Mouse (Mus musculus): Measurements from ENCODE around the gene Ldhc. TPM values are rescaled to one million over a fixed set of nuclear protein-coding genes. Genes with fewer than 3 reads are reported as not detected.

Ldhc gene
- polyA plus RNA-seq, 1 experiment from 2014 or later: not detected

- Histone ChIP-seq H3K4me3 (peak within 1 kb of the TSS; percentile 79), H3K27ac (replicated peaks) (peak within 1 kb of the TSS; percentile 96), H3K27me3 (replicated peaks) (no peaks in the 10 kb centered on the region), H3K4me1 (peaks cover 36% of the 10 kb centered on the region), H3K9me3 (no peaks in the 10 kb centered on the region), H3K36me3 (peaks cover 13% of the 10 kb centered on the region), H3K4me2 (peak within 1 kb of the TSS; percentile 70), H3K9ac (peak within 1 kb of the TSS; percentile 92)
- peak; percentile 86 for ATAC-seq (ENCODE audit: extremely low read depth, insufficient number of reproducible peaks, low FRiP score, low TSS enrichment)
- under 1% methylated on average over 75 of the region's 75 CpGs for WGBS
Measured at GRCm38 (mm10) chr7:46919551-46920176, 58.7 kb downstream of the Ldhc start, which contains the start of gene Tsg101. TSS of gene Tsg101 (minus strand) at chr7:46919969.

GRCm38 (mm10) chr7:46922075-46922474 lies 61.1 kb downstream of the Ldhc start:
- Histone ChIP-seq H3K4me2 (no peak overlapping the region), H3K27ac (replicated peaks) (no peak overlapping the region), H3K27me3 (replicated peaks) (no peaks in the 10 kb centered on the region), H3K9ac (no peak overlapping the region), H3K9me3 (no peaks in the 10 kb centered on the region), H3K36me3 (peaks cover 10% of the 10 kb centered on the region), H3K4me1 (peaks cover 25% of the 10 kb centered on the region), H3K4me3 (no peak overlapping the region)
- WGBS: 84% methylated on average over 4 of the region's 4 CpGs
- no peak for ATAC-seq (ENCODE audit: extremely low read depth, insufficient number of reproducible peaks, low FRiP score, low TSS enrichment)

Other genes with a start within 250 kb of the Ldhc start
- 11.9 and 12.2 TPM in 2 replicates for gene Sergef, start 221.4 kb upstream of the Ldhc start, polyA plus RNA-seq (2015; fragmentation: Nextera tagmentation; extraction: Ambion mirVana)
- 0.13 TPM in 1 of 2 replicates, not detected in the other for gene Tph1, start 188.7 kb upstream of the Ldhc start, polyA plus RNA-seq (2015; fragmentation: Nextera tagmentation; extraction: Ambion mirVana)
- 14.7 and 15.9 TPM in 2 replicates for gene Saal1, start 150.5 kb upstream of the Ldhc start, polyA plus RNA-seq (2015; fragmentation: Nextera tagmentation; extraction: Ambion mirVana)
- gene Saa3, start 145.5 kb upstream of the Ldhc start, polyA plus RNA-seq (2015; fragmentation: Nextera tagmentation; extraction: Ambion mirVana): 0.15 TPM in 1 of 2 replicates, not detected in the other
- 0.18 TPM in 1 of 2 replicates, not detected in the other for gene Saa4, start 128.6 kb upstream of the Ldhc start, polyA plus RNA-seq (2015; fragmentation: Nextera tagmentation; extraction: Ambion mirVana)
- not detected in 2 replicates for gene Saa1, start 118.2 kb upstream of the Ldhc start, polyA plus RNA-seq (2015; fragmentation: Nextera tagmentation; extraction: Ambion mirVana)
- gene Saa2, start 109.4 kb upstream of the Ldhc start, polyA plus RNA-seq (2015; fragmentation: Nextera tagmentation; extraction: Ambion mirVana): not detected in 2 replicates
- 9.7 and 10.8 TPM in 2 replicates for gene Hps5, start 65.1 kb upstream of the Ldhc start, polyA plus RNA-seq (2015; fragmentation: Nextera tagmentation; extraction: Ambion mirVana)
- 28.5 and 29.7 TPM in 2 replicates for gene Gtf2h1, start 65.1 kb upstream of the Ldhc start, polyA plus RNA-seq (2015; fragmentation: Nextera tagmentation; extraction: Ambion mirVana)
- gene Ldha, start 19.7 kb upstream of the Ldhc start, polyA plus RNA-seq (2015; fragmentation: Nextera tagmentation; extraction: Ambion mirVana): 2,723 and 3,293 TPM in 2 replicates
- 165 and 182 TPM in 2 replicates for gene Tsg101, start 58.8 kb downstream of the Ldhc start, polyA plus RNA-seq (2015; fragmentation: Nextera tagmentation; extraction: Ambion mirVana)
- 7.5 and 8.0 TPM in 2 replicates for gene Uevld, start 97.3 kb downstream of the Ldhc start, polyA plus RNA-seq (2015; fragmentation: Nextera tagmentation; extraction: Ambion mirVana)
- not detected in 2 replicates for gene Gm9999, start 122.4 kb downstream of the Ldhc start, polyA plus RNA-seq (2015; fragmentation: Nextera tagmentation; extraction: Ambion mirVana)
- 13.1 and 13.4 TPM in 2 replicates for gene Spty2d1, start 147.2 kb downstream of the Ldhc start, polyA plus RNA-seq (2015; fragmentation: Nextera tagmentation; extraction: Ambion mirVana)
- 22.5 and 25.1 TPM in 2 replicates for gene Tmem86a, start 189.4 kb downstream of the Ldhc start, polyA plus RNA-seq (2015; fragmentation: Nextera tagmentation; extraction: Ambion mirVana)

Data from heart, embryonic 13.5 days (tissue).